In the genomic region with DNA sequence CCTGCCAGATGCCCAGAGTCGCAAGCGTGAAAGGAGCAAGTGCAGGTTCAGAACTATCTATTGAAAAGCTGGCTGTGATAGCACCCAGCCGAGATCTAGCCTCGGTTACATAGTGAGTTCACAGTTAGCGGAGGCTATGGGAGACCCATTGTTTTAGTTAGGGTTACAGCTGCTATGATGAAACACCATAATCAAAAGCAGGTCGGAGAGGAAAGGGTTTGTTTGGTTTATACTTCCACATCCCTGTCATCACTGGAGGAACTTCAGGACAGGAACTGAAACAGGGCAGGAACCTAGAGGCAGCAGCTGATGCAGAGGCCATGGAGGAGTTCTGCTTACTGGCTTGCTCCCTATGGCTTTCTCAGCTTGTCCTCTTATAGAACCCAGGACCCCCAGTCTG, we compare ENCODE assay signal across 5 mouse cellular contexts. TPM values are rescaled to one million over a fixed set of nuclear protein-coding genes. Genes with fewer than 3 reads are reported as not detected.
"Had no signal": no experiment of that assay in that cellular context is flagged by ENCODE, and none has a peak within 500 bp of the region (broad histone marks: within the 10 kb centered on the region; RNA-seq: fewer than 3 reads in every experiment).

No protein-coding gene starts in this region.

- H3K27ac ChIP-seq: left cerebral cortex, adult 2 months; limb, embryonic 15.5 days; liver, embryonic 13.5 days; midbrain, embryonic 15.5 days had no signal

- H3K9ac ChIP-seq: limb, embryonic 15.5 days; liver, embryonic 13.5 days; midbrain, embryonic 15.5 days had no signal

- H3K9me3 ChIP-seq: limb, embryonic 15.5 days; liver, embryonic 13.5 days; midbrain, embryonic 15.5 days had no signal

- ATAC-seq: midbrain, embryonic 15.5 days had no signal

- H3K4me1 ChIP-seq: limb, embryonic 15.5 days; liver, embryonic 13.5 days; midbrain, embryonic 15.5 days had no signal

- DNase-seq: liver, embryonic 13.5 days had no signal

- H3K4me3 ChIP-seq: left cerebral cortex, adult 2 months; limb, embryonic 15.5 days; liver, embryonic 13.5 days; midbrain, embryonic 15.5 days had no signal

- H3K27me3 ChIP-seq: limb, embryonic 15.5 days; liver, embryonic 13.5 days; midbrain, embryonic 15.5 days had no signal

- H3K4me2 ChIP-seq: limb, embryonic 15.5 days; liver, embryonic 13.5 days; midbrain, embryonic 15.5 days had no signal

RNA-seq across cellular contexts. Expression of gene Hipk4, which starts 54.5 kb away (rescaled TPM):
- total RNA-seq: left cerebral cortex, postnatal 14 days had no signal
